Mouse (Mus musculus) macrophage (primary cell): ENCODE measurements around the gene Scgb1b2. TPM values are rescaled to one million over a fixed set of nuclear protein-coding genes. Genes with fewer than 3 reads are reported as not detected.

Experiments
- H3K27ac ChIP-seq: fragments of 350-480 bp; formaldehyde crosslinking; 2 replicates; pipeline ENCODE4 v1.9.0; 2021
- H3K36me3 ChIP-seq: fragments of 350-480 bp; formaldehyde crosslinking; 2 replicates; pipeline ENCODE4 v1.9.0; 2021; ENCODE audit errors: inconsistent target
- H3K4me3 ChIP-seq: fragments of 350-480 bp; formaldehyde crosslinking; 2 replicates; pipeline ENCODE4 v1.9.0; 2021; ENCODE audit errors: inconsistent target
- H3K79me2 ChIP-seq: fragments of 350-480 bp; formaldehyde crosslinking; 2 replicates; pipeline ENCODE4 v1.9.0; 2021; ENCODE audit errors: inconsistent target
- WGBS: methylation state at CpG from one replicate; pipeline ENCODE4 v1.1.7; 2026; ENCODE audit warnings: inconsistent platforms; ENCODE audit not compliant: missing documents; 5-methylcytosine and 5-hydroxymethylcytosine counted together
- polyA plus RNA-seq: library from polyadenylated mRNA; stranded (reverse); fragments of 250-400 nt; gene quantifications from 3 replicates; pipeline ENCODE4 v1.2.4, GENCODE M21; 2018; ENCODE audit warnings: inconsistent platforms
- total RNA-seq, 78 experiments: library from RNA; depleted of rRNA; stranded (reverse); fragments of 250-400 nt; gene quantifications; 1 replicate in 9 of 78; 2 replicates in 24 of 78; 3 replicates in 43 of 78; 4 replicates in 2 of 78; pipeline ENCODE4 v1.2.4; 2018; ENCODE audit warnings: inconsistent platforms in 56 of 78

Scgb1b2 gene
- total RNA-seq (2018; cell fraction: chromatin; rRNA removed): not detected
- total RNA-seq (2018; cell fraction: cytosol; rRNA removed): not detected
- total RNA-seq (2018; cell fraction: nucleus; rRNA removed): not detected
- polyA plus RNA-seq: not detected in 3 replicates

DNA sequence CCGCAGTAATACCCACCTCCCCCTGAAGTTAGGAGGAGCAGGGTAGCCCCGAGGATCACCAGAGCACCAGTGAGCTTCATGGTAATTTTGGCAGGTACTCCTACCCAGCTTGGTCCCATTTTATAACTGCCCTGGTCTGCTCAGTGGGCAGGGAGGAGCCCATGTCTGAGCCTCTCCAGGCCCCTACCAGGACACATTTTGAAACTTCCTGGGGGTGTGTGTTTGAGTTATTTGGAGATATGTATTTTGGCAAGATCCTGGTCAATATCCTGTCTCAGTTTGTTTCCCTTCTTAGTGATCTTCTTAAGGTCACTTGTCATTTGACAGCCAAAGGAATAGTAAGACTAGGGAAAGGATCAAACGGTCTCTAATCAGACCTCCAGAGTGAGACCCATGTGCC is at the start of gene Scgb1b2:
TSS of gene Scgb1b2 (minus strand) at position 101 of the 400 bp plus-strand sequence.
- Histone ChIP-seq H3K4me3 (no peak within 1 kb of the TSS), H3K36me3 (no peaks in the 10 kb centered on the region), H3K79me2 (no peaks in the 10 kb centered on the region), H3K27ac (no peak within 1 kb of the TSS)
- WGBS: 80% methylated on average over 3 of the region's 3 CpGs

DNA sequence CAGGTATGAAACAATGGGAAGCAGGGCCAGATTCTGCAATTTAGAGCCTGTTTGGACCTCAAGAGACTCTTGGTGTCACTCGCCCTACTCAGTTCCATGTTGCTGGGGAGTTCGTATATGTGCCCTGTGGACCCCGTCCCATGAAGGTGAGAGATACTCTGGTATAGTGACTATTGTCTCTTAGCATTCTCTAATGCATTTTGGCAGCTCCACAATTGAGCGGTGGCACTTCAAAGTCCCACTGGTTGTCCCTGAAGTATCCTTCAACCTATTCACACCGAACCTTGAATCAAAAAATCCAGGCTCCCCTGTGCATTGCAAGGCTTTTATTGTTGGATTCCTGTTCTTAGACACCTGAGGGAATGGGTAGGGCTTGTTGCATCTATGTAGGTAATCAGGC is 1.4 kb downstream of the Scgb1b2 start, which contains the start of gene Scgb2b2:
TSS of gene Scgb2b2 (plus strand) at position 301 of the 400 bp plus-strand sequence.
- Histone ChIP-seq H3K79me2 (no peaks in the 10 kb centered on the region), H3K4me3 (no peak within 1 kb of the TSS), H3K27ac (no peak within 1 kb of the TSS), H3K36me3 (no peaks in the 10 kb centered on the region)
- 81% methylated on average over 5 of the region's 5 CpGs for WGBS

Other genes starting within 250 kb of the Scgb1b2 start
- 662 to 1,499 TPM (median 1,028 TPM) in 3 replicates for gene Fxyd5, start 249.3 kb downstream of the Scgb1b2 start, polyA plus RNA-seq
- not detected in 3 replicates for gene Fxyd7, start 240.4 kb downstream of the Scgb1b2 start, polyA plus RNA-seq
- not detected in 3 replicates for gene Fxyd1, start 234.6 kb downstream of the Scgb1b2 start, polyA plus RNA-seq
- gene Lgi4, start 232.5 kb downstream of the Scgb1b2 start, polyA plus RNA-seq: 0.14 to 0.27 TPM (median 0.22 TPM) in 3 replicates
- gene Fxyd3, start 215.1 kb downstream of the Scgb1b2 start, polyA plus RNA-seq: not detected in 3 replicates
- 0.36 to 5.0 TPM (median 0.59 TPM) in 3 replicates for gene Hpn, start 176.5 kb downstream of the Scgb1b2 start, polyA plus RNA-seq
- gene Scn1b, start 164.8 kb downstream of the Scgb1b2 start, polyA plus RNA-seq: 6.4 to 26.6 TPM (median 13.9 TPM) in 3 replicates
- gene Gramd1a, start 135.9 kb downstream of the Scgb1b2 start, polyA plus RNA-seq: 30.4 to 56.1 TPM (median 32.6 TPM) in 3 replicates
- gene Scgb2b2, start 1.3 kb downstream of the Scgb1b2 start, polyA plus RNA-seq: not detected in 3 replicates
- gene Scgb2b3, start 70.3 kb upstream of the Scgb1b2 start, polyA plus RNA-seq: not detected in 3 replicates
- not detected in 3 replicates for gene Scgb1b3, start 83.8 kb upstream of the Scgb1b2 start, polyA plus RNA-seq